ENCODE assay signal across 19 mouse cellular contexts in genomic region chr16:96161336-96161735, GRCm38 (mm10). TPM values are rescaled to one million over a fixed set of nuclear protein-coding genes. Genes with fewer than 3 reads are reported as not detected.
DNase-seq lines count a peak whose midpoint lies in the region.
"Had no signal": no experiment of that assay in that cellular context is flagged by ENCODE, and none has a peak within 500 bp of the region (broad histone marks: within the 10 kb centered on the region; RNA-seq: fewer than 3 reads in every experiment).

No protein-coding gene starts in this region.

- peaks cover 25% of the 10 kb centered on the region for H3K4me1 ChIP-seq in heart, embryonic 10.5 days

- H3K36me3 ChIP-seq in heart, embryonic 10.5 days: peaks cover 15% of the 10 kb centered on the region; the same call in 1 of the 2 replicates
- H3K36me3 ChIP-seq: embryonic facial prominence, embryonic 13.5 days had no signal

- H3K4me3 ChIP-seq in heart, embryonic 10.5 days: no peak overlapping the region
- H3K4me3 ChIP-seq: embryonic facial prominence, embryonic 13.5 days; forebrain, embryonic 13.5 days had no signal

- no peaks in the 10 kb centered on the region for H3K27me3 ChIP-seq in heart, embryonic 10.5 days (ENCODE audit: insufficient read depth, poor library complexity, severe bottlenecking)
- H3K27me3 ChIP-seq: CH12.LX; embryonic facial prominence, embryonic 13.5 days; forebrain, embryonic 13.5 days; Patski had no signal

- 80% methylated on average over 4 of the region's 4 CpGs for WGBS in heart, embryonic 10.5 days

- intact Hi-C loops in heart, postnatal 25 days (cut with DNase I): no loop called here
- intact Hi-C loops in left cerebral cortex, postnatal 4 days (cut with DNase I): no loop called here

- no peaks in the 10 kb centered on the region for H3K9me3 ChIP-seq in heart, embryonic 10.5 days
- H3K9me3 ChIP-seq: embryonic facial prominence, embryonic 13.5 days; forebrain, embryonic 13.5 days had no signal

- DNase-seq in heart, embryonic 10.5 days (ENCODE audit: low spot score): no peak
- DNase-seq in heart, postnatal 25 days (ENCODE audit: low spot score): no peak
- peak; percentile 28 for DNase-seq in left cerebral cortex, postnatal 4 days
- no peak for DNase-seq in left cerebral cortex, adult 18-20 months (ENCODE audit: low spot score in 2 of 2)
- peak; percentile 69 for DNase-seq in cerebellum, adult 9-11 months
- no peak for DNase-seq in spleen, postnatal 14 days (ENCODE audit: low spot score in 2 of 2)
- DNase-seq in frontal cortex, postnatal 14 days (ENCODE audit: low spot score in 2 of 2): no peak
- DNase-seq: adrenal gland, postnatal 14 days; forebrain, postnatal 0 days; gastrocnemius, postnatal 36 days; heart, adult 11 months; heart, postnatal 36 days; kidney, adult 11 months; kidney, adult 9 months had no signal

- H3K27ac ChIP-seq in heart, embryonic 10.5 days: 0 out of 2 replicates have a peak overlapping the region, but pooled peaks have one; percentile 6
- H3K27ac ChIP-seq: embryonic facial prominence, embryonic 13.5 days; forebrain, embryonic 13.5 days had no signal

RNA-seq across cellular contexts. Expression of gene Wrb, which starts 16.1 kb away (rescaled TPM):
- 94.3 and 111 TPM in 2 replicates for polyA plus RNA-seq in heart, embryonic 10.5 days (2016; fragmentation: Nextera tagmentation; extraction: Ambion mirVana)
- total RNA-seq in heart, postnatal 25 days (2021): 10 to 100 TPM; 14.6 to 15.8 TPM
- 100 to 1,000 TPM in 1 of 2 experiments, 10 to 100 TPM in 1; 93.0 to 117 TPM for total RNA-seq in left cerebral cortex, postnatal 4 days (2021)
- total RNA-seq in left cerebral cortex, adult 18-20 months (2021): 10 to 100 TPM; 74.7 to 90.4 TPM

RNA-seq across cellular contexts. Expression of gene Lca5l, which starts 30.7 kb away (rescaled TPM):
- 1.3 TPM in 2 replicates for polyA plus RNA-seq in heart, embryonic 10.5 days (2016; fragmentation: Nextera tagmentation; extraction: Ambion mirVana)
- under 1 TPM; 0.47 to 0.61 TPM for total RNA-seq in heart, postnatal 25 days (2021)
- 1 to 10 TPM; 1.7 to 2.0 TPM for total RNA-seq in left cerebral cortex, postnatal 4 days (2021)
- total RNA-seq in left cerebral cortex, adult 18-20 months (2021): 1 to 10 TPM; 1.3 to 2.0 TPM

RNA-seq across cellular contexts. Expression of gene Hmgn1, which starts 33.8 kb away (rescaled TPM):
- polyA plus RNA-seq in heart, embryonic 10.5 days (2016; fragmentation: Nextera tagmentation; extraction: Ambion mirVana): 554 and 714 TPM in 2 replicates
- total RNA-seq in heart, postnatal 25 days (2021): 10 to 100 TPM; 52.9 to 56.6 TPM
- total RNA-seq in left cerebral cortex, postnatal 4 days (2021): 100 to 1,000 TPM; 102 to 103 TPM
- total RNA-seq in left cerebral cortex, adult 18-20 months (2021): 10 to 100 TPM; 65.7 to 67.0 TPM

RNA-seq across cellular contexts. Expression of gene Sh3bgr, which starts 38.9 kb away (rescaled TPM):
- polyA plus RNA-seq in heart, embryonic 10.5 days (2016; fragmentation: Nextera tagmentation; extraction: Ambion mirVana): 465 and 713 TPM in 2 replicates
- total RNA-seq in heart, postnatal 25 days (2021): 100 to 1,000 TPM; 413 to 439 TPM
- total RNA-seq in left cerebral cortex, postnatal 4 days (2021): 1 to 10 TPM; 1.9 to 3.3 TPM
- total RNA-seq in left cerebral cortex, adult 18-20 months (2021): 1 to 10 TPM in 1 of 2 experiments, under 1 TPM in 1; 0.63 to 1.1 TPM
- polyA plus RNA-seq: activated CD4-positive, CD25-positive, alpha-beta regulatory T cell, adult 4 months had no signal

Comparison
In these comparisons a context has a peak if more than half of its experiments do, and no peak if none do; other contexts are left out.
1. DNase-seq: peak in left cerebral cortex, postnatal 4 days (single experiment) and cerebellum, adult 9-11 months (single experiment); none in heart, embryonic 10.5 days (single experiment), heart, postnatal 25 days (single experiment), left cerebral cortex, adult 18-20 months (0 of 2), spleen, postnatal 14 days (0 of 2) and frontal cortex, postnatal 14 days (0 of 2).
2. RNA of gene Wrb, which starts 16.1 kb away (total RNA-seq): 93.0 to 117 TPM in left cerebral cortex, postnatal 4 days and 74.7 to 90.4 TPM in left cerebral cortex, adult 18-20 months; 14.6 to 15.8 TPM in heart, postnatal 25 days; every median in the first group is over 4 times any median in the second.